Mouse (Mus musculus): ENCODE results near the gene Bnc2.

The Bnc2 gene

DNA sequence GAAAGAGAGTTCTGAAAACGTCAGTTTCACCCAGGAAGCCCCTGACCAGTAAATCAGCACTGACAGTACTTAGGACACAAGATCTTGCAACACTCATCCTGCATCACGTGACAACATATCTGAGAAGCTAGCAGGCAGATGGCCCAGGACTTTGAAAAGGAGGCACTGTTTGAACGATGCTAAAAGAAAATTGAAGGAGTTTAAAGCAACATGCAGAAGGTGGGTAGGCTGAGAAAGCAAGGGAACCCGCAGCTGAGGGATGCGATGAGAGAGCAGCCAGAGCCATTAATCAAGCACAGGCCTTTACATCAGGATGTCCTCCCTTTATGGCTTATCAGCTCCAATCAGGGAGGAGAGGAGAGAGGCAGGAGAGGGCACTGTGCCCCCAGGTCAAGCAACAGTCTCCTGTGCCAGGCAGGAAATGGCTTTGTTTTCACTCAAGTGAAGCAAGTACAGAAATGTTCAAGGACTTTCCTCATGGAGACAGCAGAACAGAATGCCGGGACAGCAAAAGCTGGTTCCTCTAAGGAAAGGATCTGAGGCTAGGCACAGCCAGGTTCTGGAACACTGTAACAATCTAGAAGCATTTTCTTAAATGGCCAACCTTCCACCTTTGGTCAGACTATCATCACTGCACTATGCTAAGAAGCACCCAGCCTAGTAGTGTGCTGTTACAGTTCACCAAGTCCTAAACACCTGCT is 267.6 kb downstream of the Bnc2 start:
- no peak for DNase-seq

GRCm38 (mm10) chr4:84403356-84404145 is 271.5 kb downstream of the Bnc2 start:
- DNase-seq, result no peak

- no peak for DNase-seq
Observed at GRCm38 (mm10) chr4:84388991-84389390, 286.1 kb downstream of the Bnc2 start.

DNA sequence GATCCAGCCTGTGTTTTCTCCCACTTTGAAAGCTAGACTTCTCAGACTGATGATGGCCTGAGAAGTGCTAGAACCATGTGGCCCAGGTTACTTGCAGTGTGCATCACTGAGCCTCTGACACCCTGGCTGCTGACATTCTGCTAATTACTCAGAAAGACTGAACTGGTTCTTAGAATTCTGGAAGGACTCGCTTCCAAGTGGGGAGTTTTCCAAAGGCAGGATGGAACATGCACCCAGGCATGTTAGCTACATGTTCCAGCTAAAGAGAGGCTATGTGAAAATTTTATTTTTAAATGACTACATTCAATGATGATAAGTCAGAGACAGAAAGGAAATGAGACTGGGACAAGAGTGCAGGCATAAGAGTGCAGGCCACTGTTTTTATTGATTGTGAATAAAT is 289.9 kb downstream of the Bnc2 start:
- DNase-seq, result no peak

DNA sequence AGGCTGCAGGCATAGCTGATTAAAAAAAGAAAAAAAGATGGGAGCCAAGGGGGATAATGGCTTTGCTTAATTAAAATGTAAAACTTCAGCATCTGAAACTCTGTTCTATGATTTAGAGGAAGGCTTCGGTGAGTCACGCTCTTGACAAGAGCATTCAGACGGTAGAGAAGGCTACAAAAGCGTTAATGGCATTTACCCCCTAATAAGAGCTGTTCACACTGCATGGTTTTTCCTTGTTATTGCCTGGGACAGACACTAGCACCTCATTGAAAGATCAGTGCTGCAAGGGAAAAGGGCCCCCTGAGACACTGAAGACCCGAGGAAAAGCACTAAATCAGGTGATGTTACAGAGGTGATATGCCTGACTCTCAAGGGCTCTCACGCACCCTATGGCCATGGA is 295.8 kb downstream of the Bnc2 start:
- DNase-seq, result no peak

DNA sequence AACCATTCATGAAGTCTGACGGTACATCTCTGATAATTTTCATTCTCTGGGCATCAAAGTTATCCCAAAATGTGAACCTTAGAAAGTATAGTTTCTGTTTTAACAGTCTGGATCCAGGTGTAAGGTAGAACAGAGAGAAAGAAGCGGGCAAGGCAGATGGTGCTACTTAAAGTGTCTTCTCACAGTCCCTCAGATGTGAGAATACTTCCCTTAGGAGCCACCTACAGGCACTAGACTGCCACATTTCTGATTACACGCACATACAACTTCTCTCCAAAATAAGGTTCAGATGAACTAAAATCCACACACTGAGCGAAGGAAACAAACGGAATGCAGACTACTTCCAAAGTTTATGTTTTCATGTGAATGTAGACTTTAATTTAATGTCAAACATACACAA is 297.6 kb downstream of the Bnc2 start:
- DNase-seq, result no peak

- peak; percentile 94 for DNase-seq
Observed at GRCm38 (mm10) chr4:84362337-84362823, 312.7 kb downstream of the Bnc2 start.

DNA sequence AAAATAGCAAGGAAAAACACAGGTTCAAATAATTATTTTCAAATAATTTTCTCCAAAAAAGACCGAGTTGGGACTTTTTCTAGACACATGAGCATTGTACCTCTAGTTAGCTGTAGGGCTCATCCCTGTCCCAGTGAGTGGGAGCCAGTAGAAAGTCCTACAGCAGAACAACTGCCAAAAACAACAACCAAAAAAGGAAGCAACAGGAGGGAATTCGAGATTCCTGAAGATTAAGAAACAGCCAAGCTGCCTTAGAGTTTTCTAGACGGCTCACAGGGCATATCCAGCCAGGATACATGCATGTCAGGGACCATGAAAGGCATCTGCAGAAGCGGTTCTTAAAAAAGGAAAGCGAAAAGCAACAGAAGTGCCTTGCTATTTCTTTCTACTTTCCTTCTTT is 313.9 kb downstream of the Bnc2 start:
- DNase-seq, result no peak

- no peak for DNase-seq
Observed at GRCm38 (mm10) chr4:84359996-84360395, 315.1 kb downstream of the Bnc2 start.

DNA sequence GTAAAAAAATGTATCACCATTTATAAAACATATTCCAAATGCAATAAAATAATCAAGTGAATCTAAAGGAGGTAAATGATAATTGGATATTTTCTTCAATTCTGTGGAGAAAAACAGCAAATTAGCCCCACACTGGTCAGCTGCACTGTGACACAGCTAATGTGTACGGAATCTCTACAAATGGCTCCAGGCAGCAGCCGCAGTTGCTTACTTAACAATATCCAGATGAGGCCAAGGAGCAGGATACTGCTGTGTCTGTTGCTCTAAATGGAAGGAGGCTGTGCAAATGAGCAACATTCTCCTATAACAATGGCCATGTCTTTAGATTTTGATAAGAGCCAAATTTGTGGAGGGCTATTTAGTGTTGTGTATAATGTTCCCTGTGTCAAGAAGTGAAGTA is 316.9 kb downstream of the Bnc2 start:
- DNase-seq, result no peak

GRCm38 (mm10) chr4:84357382-84357781 is 317.7 kb downstream of the Bnc2 start:
- no peak for DNase-seq

GRCm38 (mm10) chr4:84356468-84357153 is 318.5 kb downstream of the Bnc2 start:
- no peak for DNase-seq

- no peak for DNase-seq
Observed at GRCm38 (mm10) chr4:84352656-84353055, 322.4 kb downstream of the Bnc2 start.

DNA sequence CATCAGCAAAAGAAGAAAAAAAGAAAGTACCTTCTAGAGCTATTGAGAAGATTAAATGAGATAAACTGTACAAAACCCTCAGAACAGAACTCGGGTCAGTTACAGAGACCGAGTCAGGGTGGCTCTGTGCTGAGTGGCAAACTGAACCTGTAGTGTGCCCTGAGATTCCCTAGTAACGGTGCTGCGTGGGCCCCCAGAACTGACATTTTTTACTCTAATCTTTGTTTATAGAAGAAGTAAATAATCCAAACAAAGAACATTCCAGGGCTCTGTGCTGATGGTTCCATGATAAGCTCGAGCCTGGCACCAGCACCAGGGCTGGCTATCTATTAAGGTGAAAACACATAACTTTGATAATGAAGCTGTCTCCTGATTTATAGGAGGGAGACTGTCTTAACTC is 325.5 kb downstream of the Bnc2 start:
- DNase-seq, result no peak

DNA sequence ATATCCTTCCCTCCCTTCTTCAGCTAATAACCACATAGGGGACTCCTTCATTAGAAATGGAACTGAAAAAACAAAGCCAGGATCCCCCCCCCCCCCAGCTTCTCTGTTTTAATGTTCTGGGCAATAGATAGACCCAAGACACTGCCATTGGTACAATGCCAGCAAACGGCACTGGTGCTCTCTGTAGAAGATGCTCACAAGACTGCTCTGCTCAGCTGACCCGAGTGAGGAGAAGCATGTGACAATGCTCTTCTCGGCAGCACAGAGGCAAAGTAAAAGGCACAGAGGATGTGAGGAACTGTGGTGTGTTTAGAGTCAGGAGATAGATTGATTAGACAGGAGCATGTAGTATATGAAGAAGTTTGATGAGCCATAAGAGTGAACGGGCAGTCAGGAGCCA is 335.9 kb downstream of the Bnc2 start:
- peak; percentile 52 for DNase-seq

DNA sequence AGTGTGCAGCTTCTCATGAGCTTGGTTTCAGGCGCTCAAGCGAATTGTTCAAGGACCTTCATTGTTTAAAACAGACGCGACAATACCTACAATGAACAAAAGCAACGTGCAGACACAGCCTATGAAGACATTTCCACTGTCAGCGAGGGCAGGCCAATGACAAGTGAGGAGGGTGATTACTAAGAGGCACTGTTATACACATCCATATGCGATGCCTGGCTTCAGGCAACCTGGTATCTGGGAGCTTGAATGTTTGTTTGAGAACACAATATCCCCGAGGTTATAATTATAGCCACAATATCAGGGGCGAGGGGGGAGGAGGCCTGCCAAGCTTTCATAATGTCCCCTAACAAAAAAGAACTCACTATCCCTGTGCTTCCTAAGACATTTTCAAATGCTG is 343.1 kb downstream of the Bnc2 start:
- peak; percentile 90 for DNase-seq

DNA sequence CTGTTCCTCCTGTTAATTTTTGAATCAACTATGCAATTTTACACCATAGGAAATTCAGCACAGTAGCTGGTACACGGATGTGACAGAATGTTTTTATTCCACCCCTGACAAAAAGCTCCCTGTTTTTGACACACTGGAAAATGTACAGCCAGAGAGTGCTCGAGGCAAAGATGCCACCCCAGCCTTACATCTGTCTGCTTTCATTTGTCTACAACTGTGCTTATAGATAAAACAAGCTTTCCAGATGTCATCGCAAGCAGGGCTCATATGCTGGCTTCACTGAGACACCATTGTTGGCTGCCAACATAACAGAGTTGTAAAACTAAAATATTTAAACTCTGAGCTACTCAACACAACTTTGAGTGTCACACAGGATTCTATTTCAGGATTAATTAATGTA is 343.6 kb downstream of the Bnc2 start:
- DNase-seq, result peak; percentile 33

GRCm38 (mm10) chr4:84330509-84330908 is 344.6 kb downstream of the Bnc2 start:
- DNase-seq, result peak; percentile 53

- DNase-seq, result peak; percentile 50
Observed at GRCm38 (mm10) chr4:84329651-84330050, 345.4 kb downstream of the Bnc2 start.

DNA sequence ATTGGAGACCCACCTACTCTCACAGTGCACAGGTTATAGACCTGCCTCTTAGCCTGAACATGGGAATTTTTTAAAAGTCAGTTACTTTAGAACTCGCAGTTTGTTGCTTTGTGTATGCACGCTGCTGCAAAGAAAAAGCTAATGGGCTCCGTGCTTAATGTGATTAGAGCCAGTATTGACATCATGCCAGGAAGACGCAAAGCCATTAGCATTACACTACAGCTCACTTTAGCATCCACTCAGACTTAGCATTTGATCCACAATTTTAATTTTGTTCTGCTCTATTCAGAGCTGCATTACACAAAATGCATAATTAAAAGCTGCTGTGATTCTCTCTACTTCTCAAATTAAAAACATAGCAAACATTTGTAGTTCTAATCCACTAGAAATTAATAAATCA is 350.7 kb downstream of the Bnc2 start:
- DNase-seq, result no peak

GRCm38 (mm10) chr4:84321598-84321997 is 353.5 kb downstream of the Bnc2 start:
- no peak for DNase-seq

GRCm38 (mm10) chr4:84317421-84317820 is 357.7 kb downstream of the Bnc2 start:
- DNase-seq, result no peak

DNA sequence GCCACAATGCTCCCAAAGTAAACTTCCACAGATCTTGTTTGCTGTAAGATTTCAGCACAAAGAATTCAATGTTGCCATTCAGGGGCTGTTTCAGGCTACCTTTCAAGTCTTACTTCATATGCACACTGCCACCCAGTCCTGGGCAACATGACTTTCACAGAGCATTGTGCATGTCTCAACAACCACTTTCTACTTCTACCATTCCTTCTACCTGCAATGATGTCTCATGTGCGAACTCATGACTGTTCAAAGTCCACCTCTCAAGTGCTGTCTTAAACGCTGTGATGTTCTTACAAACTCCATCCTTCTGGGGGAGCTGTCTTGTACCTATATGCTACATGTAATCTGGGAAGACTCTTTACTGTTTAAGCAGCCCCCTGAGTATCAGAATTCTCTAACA is 363.7 kb downstream of the Bnc2 start:
- no peak for DNase-seq

- no peak for DNase-seq
Observed at GRCm38 (mm10) chr4:84310851-84311250, 364.2 kb downstream of the Bnc2 start.

Measured in heart, adult 11 months (tissue).